Mouse (Mus musculus) G1E (cell line): ENCODE results near the gene Gpatch3.

ENCODE experiments used
- CTCF ChIP-seq: IDR thresholded peaks from 2 replicates; pipeline ENCODE4 v1.5.1; 2012; ENCODE audit warnings: low read depth, low read length, inconsistent platforms, mixed read lengths
- GATA1 ChIP-seq: IDR thresholded peaks from 2 replicates; pipeline ENCODE4 v1.6.1; 2012; ENCODE audit warnings: borderline replicate concordance, low read length, inconsistent platforms, mixed read lengths
- POLR2AphosphoS5 ChIP-seq: IDR thresholded peaks from 2 replicates; pipeline ENCODE4 v1.6.1; 2012; ENCODE audit warnings: low read depth, low read length, inconsistent platforms; ENCODE audit not compliant: insufficient replicate concordance
- TAL1 ChIP-seq: conservative IDR thresholded peaks from 2 replicates; pipeline ENCODE4 v1.6.1; 2012; ENCODE audit warnings: low read depth, low read length, inconsistent platforms, mixed read lengths

DNA sequence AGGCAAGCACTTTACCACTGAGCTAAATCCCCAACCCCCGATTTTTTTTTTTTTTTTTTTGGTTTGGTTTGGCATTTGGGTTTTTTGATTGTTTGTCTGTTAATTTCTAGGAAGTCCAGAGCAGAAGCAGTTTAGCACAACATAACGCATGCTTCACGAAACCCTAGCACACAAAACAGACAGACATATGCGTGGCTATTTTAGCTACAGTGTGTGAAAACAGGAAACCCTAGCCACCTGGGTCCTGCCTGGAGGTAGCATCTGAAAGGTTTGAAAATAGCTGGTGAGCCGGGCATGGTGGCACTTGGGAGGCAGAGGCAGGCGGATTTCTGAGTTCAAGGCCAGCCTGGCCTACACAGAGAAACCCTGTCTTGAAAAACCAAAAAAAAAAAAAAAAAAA is 21.5 kb downstream of the Gpatch3 start:
- no peak for TF ChIP-seq CTCF
- no peak for TF ChIP-seq TAL1
- no peak for TF ChIP-seq GATA1
- no peak for TF ChIP-seq POLR2AphosphoS5
